Mouse (Mus musculus): ENCODE results near the gene Dlg1. TPM values are rescaled to one million over a fixed set of nuclear protein-coding genes. Genes with fewer than 3 reads are reported as not detected.
A peak's percentile ranks its signal among the peaks of the same experiment; 100 is the strongest.

Gene Dlg1
- polyA plus RNA-seq, 1 experiment = 0.45 TPM

GRCm38 (mm10) chr16:31662556-31663378, 476 bp upstream of the Dlg1 start:
- Histone ChIP-seq H3K4me3 (replicated peaks) (peak overlapping the region; percentile 89), H3K9me3 (ENCODE audit: control insufficient read depth, low read length) (no peaks in the 10 kb centered on the region), H3K36me3 (ENCODE audit: control insufficient read depth) (peaks cover 24% of the 10 kb centered on the region), H3K27me3 (ENCODE audit: control insufficient read depth) (peaks cover 51% of the 10 kb centered on the region), H3K4me1 (ENCODE audit: control insufficient read depth) (peaks cover 42% of the 10 kb centered on the region)
- TF ChIP-seq TAL1 (IDR thresholded peaks at IDR 0.05; ENCODE audit: low read length) (no peak), GATA1 (IDR thresholded peaks at IDR 0.05; ENCODE audit: low read length) (no peak)

DNA sequence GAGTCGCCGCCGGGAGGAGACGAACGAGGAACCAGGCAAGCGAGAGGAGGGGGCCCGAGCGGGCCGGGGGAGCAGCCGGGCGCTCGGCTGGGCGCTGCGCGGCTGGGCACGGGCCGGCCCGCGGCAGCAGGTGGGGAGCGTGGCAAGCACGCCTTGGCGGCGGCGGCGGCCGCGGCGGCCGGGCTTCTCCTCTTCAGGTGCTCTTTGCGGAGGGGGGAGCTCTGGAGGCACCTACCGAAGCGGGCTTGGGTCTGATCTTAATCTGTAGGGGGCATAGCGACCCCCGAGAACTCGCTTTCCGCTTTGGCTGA, 999 bp downstream of the Dlg1 start:
- TF ChIP-seq GATA1 (IDR thresholded peaks at IDR 0.05; ENCODE audit: low read length) (no peak), TAL1 (IDR thresholded peaks at IDR 0.05; ENCODE audit: low read length) (no peak)
- Histone ChIP-seq H3K27me3 (ENCODE audit: control insufficient read depth) (peaks cover 36% of the 10 kb centered on the region), H3K4me3 (replicated peaks) (peak overlapping the region; percentile 89), H3K9me3 (ENCODE audit: control insufficient read depth, low read length) (no peaks in the 10 kb centered on the region), H3K4me1 (ENCODE audit: control insufficient read depth) (peaks cover 44% of the 10 kb centered on the region), H3K36me3 (ENCODE audit: control insufficient read depth) (peaks cover 35% of the 10 kb centered on the region)

DNA sequence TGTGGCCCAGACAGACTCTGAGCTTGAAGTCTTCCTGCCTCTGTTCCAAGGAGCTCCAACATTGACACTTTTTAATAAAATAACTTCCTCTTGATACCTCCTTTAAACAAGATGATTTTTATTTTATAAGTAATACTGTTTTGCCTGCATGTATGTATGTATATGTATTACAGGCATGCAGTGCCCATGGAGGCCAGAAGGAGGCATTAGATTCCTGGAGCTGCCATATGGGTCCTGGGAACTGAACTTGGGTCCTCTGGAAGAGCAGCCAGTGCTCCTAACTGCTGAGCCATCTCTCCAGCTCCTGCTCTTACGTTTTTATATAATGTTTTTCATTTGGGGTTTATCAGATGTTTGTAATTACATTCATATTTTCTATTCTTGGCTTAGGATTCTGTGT, 9.0 kb downstream of the Dlg1 start:
- peaks cover 51% of the 10 kb centered on the region for H3K36me3 ChIP-seq (ENCODE audit: control insufficient read depth)
- no peaks in the 10 kb centered on the region for H3K9me3 ChIP-seq (ENCODE audit: control insufficient read depth, low read length)
- no peak overlapping the region for H3K4me3 ChIP-seq (replicated peaks)
- peaks cover 7% of the 10 kb centered on the region for H3K4me1 ChIP-seq (ENCODE audit: control insufficient read depth)
- TF ChIP-seq GATA1 (IDR thresholded peaks at IDR 0.05; ENCODE audit: low read length) (no peak), TAL1 (IDR thresholded peaks at IDR 0.05; ENCODE audit: low read length) (no peak)
- no peaks in the 10 kb centered on the region for H3K27me3 ChIP-seq (ENCODE audit: control insufficient read depth)

DNA sequence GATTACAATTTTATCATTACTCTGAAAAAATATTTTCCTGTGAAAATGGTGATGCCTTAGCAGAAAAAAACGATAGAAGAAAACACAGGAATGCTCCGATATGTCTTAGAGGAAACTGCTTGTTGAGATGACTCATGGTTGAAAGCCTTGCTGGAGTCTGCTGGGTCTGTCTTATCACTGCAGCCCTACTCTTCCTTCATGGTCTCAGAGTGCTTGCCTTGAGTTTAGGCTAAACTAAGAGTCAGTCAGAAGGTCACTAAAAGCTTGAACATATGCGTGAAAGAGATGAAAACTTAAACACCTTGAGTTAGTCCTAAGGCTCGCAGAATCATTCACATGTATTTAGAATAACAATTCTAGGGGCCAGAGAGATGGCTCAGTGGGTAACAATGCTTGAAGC, 14.2 kb downstream of the Dlg1 start:
- TF ChIP-seq GATA1 (IDR thresholded peaks at IDR 0.05; ENCODE audit: low read length) = no peak
- no peak for TF ChIP-seq TAL1 (IDR thresholded peaks at IDR 0.05; ENCODE audit: low read length)
- no peaks in the 10 kb centered on the region for H3K27me3 ChIP-seq (ENCODE audit: control insufficient read depth)
- peaks cover 26% of the 10 kb centered on the region for H3K36me3 ChIP-seq (ENCODE audit: control insufficient read depth)
- no peaks in the 10 kb centered on the region for H3K9me3 ChIP-seq (ENCODE audit: control insufficient read depth, low read length)
- no peak overlapping the region for H3K4me3 ChIP-seq (replicated peaks)
- H3K4me1 ChIP-seq (ENCODE audit: control insufficient read depth) = no peaks in the 10 kb centered on the region; the same call in 1 of the 2 replicates

GRCm38 (mm10) chr16:31682291-31682690, 19.0 kb downstream of the Dlg1 start:
- Histone ChIP-seq H3K36me3 (ENCODE audit: control insufficient read depth) (peaks cover 39% of the 10 kb centered on the region), H3K9me3 (ENCODE audit: control insufficient read depth, low read length) (no peaks in the 10 kb centered on the region), H3K4me1 (ENCODE audit: control insufficient read depth) (no peaks in the 10 kb centered on the region; the same call in 1 of the 2 replicates), H3K27me3 (ENCODE audit: control insufficient read depth) (no peaks in the 10 kb centered on the region), H3K4me3 (replicated peaks) (no peak overlapping the region)
- no peak for TF ChIP-seq GATA1 (IDR thresholded peaks at IDR 0.05; ENCODE audit: low read length)
- TF ChIP-seq TAL1 (IDR thresholded peaks at IDR 0.05; ENCODE audit: low read length) = no peak

DNA sequence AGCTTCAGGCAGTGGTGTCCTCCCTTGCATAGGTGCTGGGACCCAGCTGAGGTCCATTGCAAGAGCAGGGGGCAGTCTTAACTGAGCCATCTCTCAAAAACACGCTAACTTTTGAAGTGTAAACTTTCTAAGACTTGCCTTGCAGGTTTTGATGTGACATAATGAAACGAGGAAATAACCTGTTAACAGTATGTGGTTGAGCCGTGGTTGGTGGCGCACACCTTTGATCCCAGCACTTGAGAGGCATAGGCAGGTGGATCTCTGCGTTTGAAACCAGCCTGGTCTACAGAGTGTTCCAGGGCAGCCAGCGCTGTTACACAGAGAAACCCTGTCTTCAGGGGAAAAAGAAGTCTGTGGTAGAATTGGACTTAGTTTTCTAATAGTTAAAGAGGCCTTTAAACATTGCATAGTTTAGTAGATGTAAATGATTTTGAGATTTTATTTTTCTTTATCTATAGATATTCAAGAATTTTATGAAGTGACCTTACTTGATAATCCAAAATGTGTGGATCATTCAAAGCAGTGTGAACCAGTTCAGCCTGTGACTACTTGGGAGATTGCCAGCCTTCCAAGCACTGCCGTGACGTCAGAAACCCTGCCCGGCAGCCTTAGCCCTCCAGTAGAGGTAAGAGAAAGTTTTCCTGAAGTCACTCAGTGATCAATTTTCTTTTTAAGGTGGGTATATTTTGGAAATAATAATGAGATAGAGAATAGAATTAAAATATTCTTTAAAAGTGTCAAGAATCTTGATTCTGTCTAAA, 20.6 kb downstream of the Dlg1 start:
- no peaks in the 10 kb centered on the region for H3K27me3 ChIP-seq (ENCODE audit: control insufficient read depth)
- no peaks in the 10 kb centered on the region for H3K4me1 ChIP-seq (ENCODE audit: control insufficient read depth)
- TF ChIP-seq GATA1 (IDR thresholded peaks at IDR 0.05; ENCODE audit: low read length) = no peak
- TF ChIP-seq TAL1 (IDR thresholded peaks at IDR 0.05; ENCODE audit: low read length) = no peak
- no peak overlapping the region for H3K4me3 ChIP-seq (replicated peaks)
- H3K36me3 ChIP-seq (ENCODE audit: control insufficient read depth) = peaks cover 33% of the 10 kb centered on the region
- no peaks in the 10 kb centered on the region for H3K9me3 ChIP-seq (ENCODE audit: control insufficient read depth, low read length)

DNA sequence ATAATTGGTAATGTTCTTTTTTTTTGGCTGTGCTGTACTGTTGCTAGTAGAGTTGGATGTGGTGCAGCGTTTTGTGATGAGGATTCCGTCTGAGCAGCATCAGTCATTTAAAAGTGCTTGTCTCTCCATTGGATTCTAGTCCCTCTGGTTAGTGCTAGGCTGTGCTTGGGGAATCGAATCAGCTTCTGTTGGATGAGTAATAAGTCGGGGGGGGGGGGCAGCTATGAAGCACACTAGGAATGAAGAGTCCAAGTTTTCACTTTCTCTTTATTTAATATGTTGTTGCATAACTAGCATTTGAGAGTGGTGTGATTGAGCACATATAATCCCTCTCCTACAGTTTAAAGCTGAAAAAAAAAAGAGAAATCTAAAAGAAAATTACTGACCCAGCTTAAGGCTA, 21.5 kb downstream of the Dlg1 start:
- peaks cover 33% of the 10 kb centered on the region for H3K36me3 ChIP-seq (ENCODE audit: control insufficient read depth)
- no peaks in the 10 kb centered on the region for H3K27me3 ChIP-seq (ENCODE audit: control insufficient read depth)
- H3K4me3 ChIP-seq (replicated peaks) = no peak overlapping the region
- no peaks in the 10 kb centered on the region for H3K9me3 ChIP-seq (ENCODE audit: control insufficient read depth, low read length)
- no peaks in the 10 kb centered on the region for H3K4me1 ChIP-seq (ENCODE audit: control insufficient read depth)
- TF ChIP-seq GATA1 (IDR thresholded peaks at IDR 0.05; ENCODE audit: low read length) = no peak
- no peak for TF ChIP-seq TAL1 (IDR thresholded peaks at IDR 0.05; ENCODE audit: low read length)

DNA sequence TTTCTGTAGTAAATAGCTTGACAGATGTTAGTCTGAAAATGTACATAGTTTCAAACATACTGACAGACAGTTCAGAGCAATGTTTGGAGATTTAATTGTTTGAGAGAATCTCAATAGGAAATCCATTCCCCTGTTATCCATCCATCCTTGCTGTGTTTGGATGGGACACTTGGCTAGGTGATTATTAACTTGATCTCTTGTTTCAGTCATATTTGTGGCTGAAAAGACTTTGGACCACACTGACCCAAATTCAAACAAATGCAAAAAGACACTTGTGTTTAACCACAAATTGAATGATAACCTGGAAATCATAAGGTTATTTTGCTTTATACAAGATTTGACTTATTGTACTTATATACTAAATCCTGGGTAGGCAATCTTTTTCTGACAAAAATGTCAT, 24.5 kb downstream of the Dlg1 start:
- H3K27me3 ChIP-seq (ENCODE audit: control insufficient read depth) = no peaks in the 10 kb centered on the region
- H3K9me3 ChIP-seq (ENCODE audit: control insufficient read depth, low read length) = no peaks in the 10 kb centered on the region
- H3K36me3 ChIP-seq (ENCODE audit: control insufficient read depth) = peaks cover 32% of the 10 kb centered on the region
- H3K4me3 ChIP-seq (replicated peaks) = no peak overlapping the region
- TF ChIP-seq GATA1 (IDR thresholded peaks at IDR 0.05; ENCODE audit: low read length) (no peak), TAL1 (IDR thresholded peaks at IDR 0.05; ENCODE audit: low read length) (no peak)
- H3K4me1 ChIP-seq (ENCODE audit: control insufficient read depth) = no peaks in the 10 kb centered on the region

DNA sequence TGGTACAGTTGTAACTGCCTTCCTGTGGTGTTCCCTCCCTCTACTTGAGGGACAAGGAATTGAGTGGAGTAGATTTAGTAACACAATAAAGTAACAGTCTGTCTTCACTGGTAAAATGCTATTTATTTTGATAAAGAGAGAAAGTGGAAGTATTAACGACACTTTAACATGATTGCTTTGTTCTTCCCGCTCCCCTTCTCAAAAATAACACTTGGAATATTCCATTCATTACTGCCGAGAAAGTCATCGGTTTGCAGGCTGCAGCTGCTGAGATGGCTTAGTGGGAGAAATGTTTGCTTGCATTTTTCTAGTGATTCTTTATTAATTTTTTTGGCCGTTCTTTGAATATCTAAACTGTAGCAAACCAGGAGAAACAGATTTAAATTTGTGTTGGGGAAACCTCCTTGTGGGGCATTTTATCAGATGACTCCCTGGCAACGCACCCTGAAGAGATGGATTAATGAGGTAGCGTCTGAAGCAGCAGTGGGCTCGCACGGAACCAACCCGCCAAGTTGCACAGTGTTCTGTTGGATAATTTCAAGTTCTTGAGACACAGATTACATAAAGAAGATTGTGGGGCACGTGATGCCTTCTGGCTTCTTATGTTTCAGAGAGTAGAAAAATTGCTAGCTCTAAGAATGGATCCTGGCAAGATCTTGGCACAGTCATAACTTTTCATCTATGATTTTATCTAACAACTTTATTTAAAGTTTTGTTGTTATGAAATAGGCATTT, 32.2 kb downstream of the Dlg1 start:
- H3K36me3 ChIP-seq (ENCODE audit: control insufficient read depth) = no peaks in the 10 kb centered on the region
- no peak overlapping the region for H3K4me3 ChIP-seq (replicated peaks)
- H3K27me3 ChIP-seq (ENCODE audit: control insufficient read depth) = no peaks in the 10 kb centered on the region
- no peaks in the 10 kb centered on the region for H3K9me3 ChIP-seq (ENCODE audit: control insufficient read depth, low read length)
- H3K4me1 ChIP-seq (ENCODE audit: control insufficient read depth) = peaks cover 6% of the 10 kb centered on the region
- no peak for TF ChIP-seq GATA1 (IDR thresholded peaks at IDR 0.05; ENCODE audit: low read length)
- no peak for TF ChIP-seq TAL1 (IDR thresholded peaks at IDR 0.05; ENCODE audit: low read length)

All from erythroblast, embryonic 14.5 days (primary cell).